Mouse (Mus musculus): ENCODE results near the gene Rbfox3. TPM values are rescaled to one million over a fixed set of nuclear protein-coding genes. Genes with fewer than 3 reads are reported as not detected.

The Rbfox3 gene
- total and polyA plus RNA-seq, 3 experiments, result 0.16 TPM; not detected in 2

GRCm38 (mm10) chr11:118603126-118603525 lies 308.3 kb downstream of the Rbfox3 start:
- TF ChIP-seq POLR2AphosphoS5 (IDR thresholded peaks at IDR 0.05; ENCODE audit: insufficient replicate concordance, low read depth, low read length) (no peak), GATA2 (IDR thresholded peaks at IDR 0.05; ENCODE audit: borderline replicate concordance, low read depth, low read length) (no peak), GATA1 (IDR thresholded peaks at IDR 0.05; ENCODE audit: borderline replicate concordance, low read length) (no peak), CTCF (IDR thresholded peaks at IDR 0.05; ENCODE audit: low read depth, low read length) (no peak), TAL1 (conservative IDR thresholded peaks at IDR 0.05; ENCODE audit: low read depth, low read length) (no peak)
- no peak for ATAC-seq (ENCODE audit: extremely low read depth, insufficient number of reproducible peaks, low FRiP score, poor library complexity, severe bottlenecking)
- Histone ChIP-seq H3K27me3 (ENCODE audit: insufficient read depth, low read length) (no peaks in the 10 kb centered on the region), H3K4me1 (ENCODE audit: insufficient read depth, low read depth, low read length) (no peaks in the 10 kb centered on the region), H3K9me3 (replicated peaks) (peaks cover 89% of the 10 kb centered on the region), H3K4me3 (ENCODE audit: low read depth, low read length) (no peak overlapping the region), H3K36me3 (replicated peaks) (no peaks in the 10 kb centered on the region)
- DNase-seq (ENCODE audit: low spot score), result no peak

GRCm38 (mm10) chr11:118601484-118601883 lies 309.9 kb downstream of the Rbfox3 start:
- no peaks in the 10 kb centered on the region for H3K27me3 ChIP-seq (ENCODE audit: insufficient read depth, low read length)
- TF ChIP-seq POLR2AphosphoS5 (IDR thresholded peaks at IDR 0.05; ENCODE audit: insufficient replicate concordance, low read depth, low read length) (no peak), GATA2 (IDR thresholded peaks at IDR 0.05; ENCODE audit: borderline replicate concordance, low read depth, low read length) (no peak), TAL1 (conservative IDR thresholded peaks at IDR 0.05; ENCODE audit: low read depth, low read length) (no peak), CTCF (IDR thresholded peaks at IDR 0.05; ENCODE audit: low read depth, low read length) (no peak), GATA1 (IDR thresholded peaks at IDR 0.05; ENCODE audit: borderline replicate concordance, low read length) (no peak)
- ATAC-seq (ENCODE audit: extremely low read depth, insufficient number of reproducible peaks, low FRiP score, poor library complexity, severe bottlenecking) (no peak), DNase-seq (ENCODE audit: low spot score) (no peak)
- H3K4me1 ChIP-seq (ENCODE audit: insufficient read depth, low read depth, low read length), result no peaks in the 10 kb centered on the region
- peaks cover 90% of the 10 kb centered on the region for H3K9me3 ChIP-seq (replicated peaks)
- H3K36me3 ChIP-seq (replicated peaks), result no peaks in the 10 kb centered on the region
- no peak overlapping the region for H3K4me3 ChIP-seq (ENCODE audit: low read depth, low read length)

- Histone ChIP-seq H3K4me1 (ENCODE audit: insufficient read depth, low read depth, low read length) (no peaks in the 10 kb centered on the region), H3K4me3 (ENCODE audit: low read depth, low read length) (peak overlapping the region; percentile 27; the same call in 1 of the 2 replicates), H3K36me3 (replicated peaks) (no peaks in the 10 kb centered on the region), H3K9me3 (replicated peaks) (peaks cover 93% of the 10 kb centered on the region), H3K27me3 (ENCODE audit: insufficient read depth, low read length) (no peaks in the 10 kb centered on the region)
- TF ChIP-seq CTCF (IDR thresholded peaks at IDR 0.05; ENCODE audit: low read depth, low read length) (no peak), TAL1 (conservative IDR thresholded peaks at IDR 0.05; ENCODE audit: low read depth, low read length) (no peak)
- ATAC-seq (ENCODE audit: extremely low read depth, insufficient number of reproducible peaks, low FRiP score, poor library complexity, severe bottlenecking), result no peak
- DNase-seq (ENCODE audit: low spot score), result no peak
Observed at GRCm38 (mm10) chr11:118600168-118600567, 311.2 kb downstream of the Rbfox3 start.

GRCm38 (mm10) chr11:118598726-118599125 lies 312.7 kb downstream of the Rbfox3 start:
- no peaks in the 10 kb centered on the region for H3K4me1 ChIP-seq (ENCODE audit: insufficient read depth, low read depth, low read length)
- no peak for ATAC-seq (ENCODE audit: extremely low read depth, insufficient number of reproducible peaks, low FRiP score, poor library complexity, severe bottlenecking)

GRCm38 (mm10) chr11:118584826-118585225 lies 326.6 kb downstream of the Rbfox3 start:
- H3K9me3 ChIP-seq (replicated peaks), result peaks cover 88% of the 10 kb centered on the region
- DNase-seq (ENCODE audit: low spot score) (peak; percentile 11), ATAC-seq (ENCODE audit: extremely low read depth, insufficient number of reproducible peaks, low FRiP score, poor library complexity, severe bottlenecking) (no peak)
- no peak for TF ChIP-seq CTCF (IDR thresholded peaks at IDR 0.05; ENCODE audit: low read depth, low read length)
- TF ChIP-seq TAL1 (conservative IDR thresholded peaks at IDR 0.05; ENCODE audit: low read depth, low read length), result no peak
- TF ChIP-seq GATA2 (IDR thresholded peaks at IDR 0.05; ENCODE audit: borderline replicate concordance, low read depth, low read length), result no peak
- no peak for TF ChIP-seq GATA1 (IDR thresholded peaks at IDR 0.05; ENCODE audit: borderline replicate concordance, low read length)
- TF ChIP-seq POLR2AphosphoS5 (IDR thresholded peaks at IDR 0.05; ENCODE audit: insufficient replicate concordance, low read depth, low read length), result no peak
- H3K27me3 ChIP-seq (ENCODE audit: insufficient read depth, low read length), result no peaks in the 10 kb centered on the region
- H3K4me3 ChIP-seq (ENCODE audit: low read depth, low read length), result no peak overlapping the region
- H3K36me3 ChIP-seq (replicated peaks), result no peaks in the 10 kb centered on the region
- no peaks in the 10 kb centered on the region for H3K4me1 ChIP-seq (ENCODE audit: insufficient read depth, low read depth, low read length)

More at GRCm38 (mm10) chr11:118598726-118599125, 312.7 kb downstream of the Rbfox3 start:
- no peak overlapping the region for H3K4me3 ChIP-seq (ENCODE audit: low read depth, low read length)
- H3K36me3 ChIP-seq (replicated peaks), result no peaks in the 10 kb centered on the region
- H3K27me3 ChIP-seq (ENCODE audit: insufficient read depth, low read length), result no peaks in the 10 kb centered on the region
- TF ChIP-seq TAL1 (conservative IDR thresholded peaks at IDR 0.05; ENCODE audit: low read depth, low read length) (no peak), CTCF (IDR thresholded peaks at IDR 0.05; ENCODE audit: low read depth, low read length) (no peak), POLR2AphosphoS5 (IDR thresholded peaks at IDR 0.05; ENCODE audit: insufficient replicate concordance, low read depth, low read length) (no peak), GATA1 (IDR thresholded peaks at IDR 0.05; ENCODE audit: borderline replicate concordance, low read length) (no peak), GATA2 (IDR thresholded peaks at IDR 0.05; ENCODE audit: borderline replicate concordance, low read depth, low read length) (no peak)
- peaks cover 94% of the 10 kb centered on the region for H3K9me3 ChIP-seq (replicated peaks)
- DNase-seq (ENCODE audit: low spot score), result no peak

- Histone ChIP-seq H3K9me3 (replicated peaks) (peaks cover 86% of the 10 kb centered on the region), H3K4me1 (ENCODE audit: insufficient read depth, low read depth, low read length) (no peaks in the 10 kb centered on the region), H3K27me3 (ENCODE audit: insufficient read depth, low read length) (no peaks in the 10 kb centered on the region), H3K36me3 (replicated peaks) (no peaks in the 10 kb centered on the region), H3K4me3 (ENCODE audit: low read depth, low read length) (no peak overlapping the region)
- DNase-seq (ENCODE audit: low spot score) (no peak), ATAC-seq (ENCODE audit: extremely low read depth, insufficient number of reproducible peaks, low FRiP score, poor library complexity, severe bottlenecking) (no peak)
- TF ChIP-seq CTCF (IDR thresholded peaks at IDR 0.05; ENCODE audit: low read depth, low read length), result no peak
- no peak for TF ChIP-seq GATA2 (IDR thresholded peaks at IDR 0.05; ENCODE audit: borderline replicate concordance, low read depth, low read length)
- no peak for TF ChIP-seq GATA1 (IDR thresholded peaks at IDR 0.05; ENCODE audit: borderline replicate concordance, low read length)
- TF ChIP-seq POLR2AphosphoS5 (IDR thresholded peaks at IDR 0.05; ENCODE audit: insufficient replicate concordance, low read depth, low read length), result no peak
- TF ChIP-seq TAL1 (conservative IDR thresholded peaks at IDR 0.05; ENCODE audit: low read depth, low read length), result no peak
Observed at GRCm38 (mm10) chr11:118583989-118584388, 327.4 kb downstream of the Rbfox3 start.

Data from G1E (cell line).